Mouse (Mus musculus): Measurements from ENCODE around the gene Bbs9. TPM values are rescaled to one million over a fixed set of nuclear protein-coding genes. Genes with fewer than 3 reads are reported as not detected.

The Bbs9 gene
- polyA plus RNA-seq, 1 experiment from 2014 or later = 8.2 TPM

- Histone ChIP-seq H3K27ac (ENCODE audit: low read depth, low read length) (no peak overlapping the region), H3K27me3 (ENCODE audit: control insufficient read depth, insufficient read depth, low read length) (no peaks in the 10 kb centered on the region), H3K9ac (ENCODE audit: low read depth, low read length) (no peak overlapping the region), H3K4me1 (ENCODE audit: control insufficient read depth, insufficient read depth, low read length) (0 out of 2 replicates have a peak, but pooled peaks cover under 1% of the 10 kb centered on the region), H3K9me3 (replicated peaks; ENCODE audit: control insufficient read depth, low read length) (no peaks in the 10 kb centered on the region), H3K36me3 (ENCODE audit: control insufficient read depth, insufficient read depth, low read length) (no peaks in the 10 kb centered on the region), H3K4me3 (ENCODE audit: low read depth, low read length) (no peak overlapping the region), H3K4me2 (no peak overlapping the region)
- ATAC-seq (replicated peaks; ENCODE audit: insufficient number of reproducible peaks, low FRiP score, low TSS enrichment) = no peak
- 87% methylated on average over 5 of the region's 5 CpGs for WGBS (ENCODE audit: insufficient replicate concordance)
These were observed 315.7 kb downstream of the Bbs9 start for GRCm38 (mm10) chr9:22791208-22791607.

GRCm38 (mm10) chr9:22791750-22792149 is 316.2 kb downstream of the Bbs9 start:
- no peaks in the 10 kb centered on the region for H3K4me1 ChIP-seq (ENCODE audit: control insufficient read depth, insufficient read depth, low read length)
- no peaks in the 10 kb centered on the region for H3K9me3 ChIP-seq (replicated peaks; ENCODE audit: control insufficient read depth, low read length)
- 80% methylated on average over 9 of the region's 9 CpGs for WGBS (ENCODE audit: insufficient replicate concordance)
- no peak overlapping the region for H3K9ac ChIP-seq (ENCODE audit: low read depth, low read length)
- no peaks in the 10 kb centered on the region for H3K27me3 ChIP-seq (ENCODE audit: control insufficient read depth, insufficient read depth, low read length)
- no peak overlapping the region for H3K4me2 ChIP-seq
- H3K27ac ChIP-seq (ENCODE audit: low read depth, low read length) = no peak overlapping the region
- H3K4me3 ChIP-seq (ENCODE audit: low read depth, low read length) = no peak overlapping the region
- no peak for ATAC-seq (replicated peaks; ENCODE audit: insufficient number of reproducible peaks, low FRiP score, low TSS enrichment)
- no peaks in the 10 kb centered on the region for H3K36me3 ChIP-seq (ENCODE audit: control insufficient read depth, insufficient read depth, low read length)

GRCm38 (mm10) chr9:22793698-22794097 is 318.2 kb downstream of the Bbs9 start:
- no peak for ATAC-seq (replicated peaks; ENCODE audit: insufficient number of reproducible peaks, low FRiP score, low TSS enrichment)

GRCm38 (mm10) chr9:22800675-22801074 is 325.2 kb downstream of the Bbs9 start:
- ATAC-seq (replicated peaks; ENCODE audit: insufficient number of reproducible peaks, low FRiP score, low TSS enrichment) = no peak
- H3K4me2 ChIP-seq = no peak overlapping the region
- no peak overlapping the region for H3K4me3 ChIP-seq (ENCODE audit: low read depth, low read length)
- no peaks in the 10 kb centered on the region for H3K27me3 ChIP-seq (ENCODE audit: control insufficient read depth, insufficient read depth, low read length)
- 63% methylated on average over 7 of the region's 7 CpGs for WGBS (ENCODE audit: insufficient replicate concordance)
- H3K4me1 ChIP-seq (ENCODE audit: control insufficient read depth, insufficient read depth, low read length) = no peaks in the 10 kb centered on the region
- no peak overlapping the region for H3K27ac ChIP-seq (ENCODE audit: low read depth, low read length)
- no peak overlapping the region for H3K9ac ChIP-seq (ENCODE audit: low read depth, low read length)
- no peaks in the 10 kb centered on the region for H3K9me3 ChIP-seq (replicated peaks; ENCODE audit: control insufficient read depth, low read length)
- no peaks in the 10 kb centered on the region for H3K36me3 ChIP-seq (ENCODE audit: control insufficient read depth, insufficient read depth, low read length)

More at GRCm38 (mm10) chr9:22793698-22794097, 318.2 kb downstream of the Bbs9 start:
- Histone ChIP-seq H3K4me1 (ENCODE audit: control insufficient read depth, insufficient read depth, low read length) (no peaks in the 10 kb centered on the region), H3K9ac (ENCODE audit: low read depth, low read length) (no peak overlapping the region), H3K9me3 (replicated peaks; ENCODE audit: control insufficient read depth, low read length) (no peaks in the 10 kb centered on the region), H3K36me3 (ENCODE audit: control insufficient read depth, insufficient read depth, low read length) (no peaks in the 10 kb centered on the region), H3K27ac (ENCODE audit: low read depth, low read length) (no peak overlapping the region), H3K4me2 (no peak overlapping the region), H3K4me3 (ENCODE audit: low read depth, low read length) (no peak overlapping the region), H3K27me3 (ENCODE audit: control insufficient read depth, insufficient read depth, low read length) (no peaks in the 10 kb centered on the region)
- WGBS (ENCODE audit: insufficient replicate concordance) = 53% methylated on average over 7 of the region's 7 CpGs

- no peak for ATAC-seq (replicated peaks; ENCODE audit: insufficient number of reproducible peaks, low FRiP score, low TSS enrichment)
- no peak overlapping the region for H3K9ac ChIP-seq (ENCODE audit: low read depth, low read length)
- no peaks in the 10 kb centered on the region for H3K36me3 ChIP-seq (ENCODE audit: control insufficient read depth, insufficient read depth, low read length)
- 60% methylated on average over 1 of the region's 1 CpGs for WGBS (ENCODE audit: insufficient replicate concordance)
- peaks cover 4% of the 10 kb centered on the region; the same call in 1 of the 2 replicates for H3K4me1 ChIP-seq (ENCODE audit: control insufficient read depth, insufficient read depth, low read length)
- no peaks in the 10 kb centered on the region for H3K9me3 ChIP-seq (replicated peaks; ENCODE audit: control insufficient read depth, low read length)
- no peaks in the 10 kb centered on the region for H3K27me3 ChIP-seq (ENCODE audit: control insufficient read depth, insufficient read depth, low read length)
- no peak overlapping the region for H3K4me2 ChIP-seq
- no peak overlapping the region for H3K4me3 ChIP-seq (ENCODE audit: low read depth, low read length)
- H3K27ac ChIP-seq (ENCODE audit: low read depth, low read length) = no peak overlapping the region
These were observed 330.5 kb downstream of the Bbs9 start for GRCm38 (mm10) chr9:22805981-22806380.

GRCm38 (mm10) chr9:22806494-22806893 is 331.0 kb downstream of the Bbs9 start:
- Histone ChIP-seq H3K4me2 (no peak overlapping the region), H3K4me3 (ENCODE audit: low read depth, low read length) (no peak overlapping the region), H3K9me3 (replicated peaks; ENCODE audit: control insufficient read depth, low read length) (no peaks in the 10 kb centered on the region), H3K27ac (ENCODE audit: low read depth, low read length) (no peak overlapping the region), H3K4me1 (ENCODE audit: control insufficient read depth, insufficient read depth, low read length) (peaks cover 4% of the 10 kb centered on the region; the same call in 1 of the 2 replicates), H3K9ac (ENCODE audit: low read depth, low read length) (no peak overlapping the region), H3K27me3 (ENCODE audit: control insufficient read depth, insufficient read depth, low read length) (no peaks in the 10 kb centered on the region), H3K36me3 (ENCODE audit: control insufficient read depth, insufficient read depth, low read length) (no peaks in the 10 kb centered on the region)
- ATAC-seq (replicated peaks; ENCODE audit: insufficient number of reproducible peaks, low FRiP score, low TSS enrichment) = no peak
- WGBS (ENCODE audit: insufficient replicate concordance) = 30% methylated on average over 5 of the region's 5 CpGs

GRCm38 (mm10) chr9:22807693-22808092 is 332.2 kb downstream of the Bbs9 start:
- no peak overlapping the region for H3K27ac ChIP-seq (ENCODE audit: low read depth, low read length)
- H3K4me2 ChIP-seq = no peak overlapping the region
- H3K27me3 ChIP-seq (ENCODE audit: control insufficient read depth, insufficient read depth, low read length) = no peaks in the 10 kb centered on the region
- peaks cover 4% of the 10 kb centered on the region; the same call in 1 of the 2 replicates for H3K4me1 ChIP-seq (ENCODE audit: control insufficient read depth, insufficient read depth, low read length)
- no peaks in the 10 kb centered on the region for H3K36me3 ChIP-seq (ENCODE audit: control insufficient read depth, insufficient read depth, low read length)
- H3K9me3 ChIP-seq (replicated peaks; ENCODE audit: control insufficient read depth, low read length) = no peaks in the 10 kb centered on the region
- 77% methylated on average over 5 of the region's 5 CpGs for WGBS (ENCODE audit: insufficient replicate concordance)
- ATAC-seq (replicated peaks; ENCODE audit: insufficient number of reproducible peaks, low FRiP score, low TSS enrichment) = no peak
- no peak overlapping the region for H3K4me3 ChIP-seq (ENCODE audit: low read depth, low read length)
- H3K9ac ChIP-seq (ENCODE audit: low read depth, low read length) = no peak overlapping the region

- H3K27me3 ChIP-seq (ENCODE audit: control insufficient read depth, insufficient read depth, low read length) = no peaks in the 10 kb centered on the region
- no peak overlapping the region for H3K4me3 ChIP-seq (ENCODE audit: low read depth, low read length)
- H3K9ac ChIP-seq (ENCODE audit: low read depth, low read length) = no peak overlapping the region
- WGBS (ENCODE audit: insufficient replicate concordance) = 84% methylated on average over 4 of the region's 4 CpGs
- H3K27ac ChIP-seq (ENCODE audit: low read depth, low read length) = no peak overlapping the region
- no peak for ATAC-seq (replicated peaks; ENCODE audit: insufficient number of reproducible peaks, low FRiP score, low TSS enrichment)
- no peaks in the 10 kb centered on the region for H3K9me3 ChIP-seq (replicated peaks; ENCODE audit: control insufficient read depth, low read length)
- H3K4me1 ChIP-seq (ENCODE audit: control insufficient read depth, insufficient read depth, low read length) = peaks cover 14% of the 10 kb centered on the region
- H3K4me2 ChIP-seq = no peak overlapping the region
- no peaks in the 10 kb centered on the region for H3K36me3 ChIP-seq (ENCODE audit: control insufficient read depth, insufficient read depth, low read length)
These were observed 334.2 kb downstream of the Bbs9 start for GRCm38 (mm10) chr9:22809621-22810126.

- 85% methylated on average over 8 of the region's 8 CpGs for WGBS (ENCODE audit: insufficient replicate concordance)
- no peaks in the 10 kb centered on the region for H3K36me3 ChIP-seq (ENCODE audit: control insufficient read depth, insufficient read depth, low read length)
- no peak overlapping the region for H3K4me3 ChIP-seq (ENCODE audit: low read depth, low read length)
- H3K9ac ChIP-seq (ENCODE audit: low read depth, low read length) = no peak overlapping the region
- no peak overlapping the region for H3K4me2 ChIP-seq
- H3K4me1 ChIP-seq (ENCODE audit: control insufficient read depth, insufficient read depth, low read length) = peaks cover 22% of the 10 kb centered on the region
- no peak for ATAC-seq (replicated peaks; ENCODE audit: insufficient number of reproducible peaks, low FRiP score, low TSS enrichment)
- no peaks in the 10 kb centered on the region for H3K9me3 ChIP-seq (replicated peaks; ENCODE audit: control insufficient read depth, low read length)
- H3K27ac ChIP-seq (ENCODE audit: low read depth, low read length) = no peak overlapping the region
- no peaks in the 10 kb centered on the region for H3K27me3 ChIP-seq (ENCODE audit: control insufficient read depth, insufficient read depth, low read length)
These were observed 334.9 kb downstream of the Bbs9 start for GRCm38 (mm10) chr9:22810454-22810853.
